Mouse (Mus musculus): ENCODE measurements at regions not wholly inside any gene's neighbourhood (a gene's known extent, or its start where the extent isn't known, plus 50 kb on each side); places are given as distances from the start of the nearest gene placed in this dataset.

- H3K4me1 ChIP-seq (ENCODE audit: control insufficient read depth, insufficient read depth, low read length) = no peaks in the 10 kb centered on the region
- no peaks in the 10 kb centered on the region for H3K27me3 ChIP-seq (ENCODE audit: control insufficient read depth, insufficient read depth, low read length)
- peaks cover 6% of the 10 kb centered on the region; the same call in 1 of the 2 replicates for H3K9me3 ChIP-seq (replicated peaks; ENCODE audit: control insufficient read depth, low read length)
- H3K27ac ChIP-seq (ENCODE audit: low read length) = no peak overlapping the region
- H3K4me3 ChIP-seq (ENCODE audit: low read length) = no peak overlapping the region
- ATAC-seq (replicated peaks; ENCODE audit: extremely low read depth, insufficient read depth, low FRiP score) = no peak
- no peaks in the 10 kb centered on the region for H3K36me3 ChIP-seq (ENCODE audit: control insufficient read depth, insufficient read depth)
- H3K4me2 ChIP-seq (ENCODE audit: low read depth, low read length) = no peak overlapping the region
- 68% methylated on average over 11 of the region's 11 CpGs for WGBS
- no peak overlapping the region for H3K9ac ChIP-seq (ENCODE audit: low read length)
Observed at GRCm38 (mm10) chr9:61791435-61792064, 122.8 kb downstream of the Rplp1 start.

DNA sequence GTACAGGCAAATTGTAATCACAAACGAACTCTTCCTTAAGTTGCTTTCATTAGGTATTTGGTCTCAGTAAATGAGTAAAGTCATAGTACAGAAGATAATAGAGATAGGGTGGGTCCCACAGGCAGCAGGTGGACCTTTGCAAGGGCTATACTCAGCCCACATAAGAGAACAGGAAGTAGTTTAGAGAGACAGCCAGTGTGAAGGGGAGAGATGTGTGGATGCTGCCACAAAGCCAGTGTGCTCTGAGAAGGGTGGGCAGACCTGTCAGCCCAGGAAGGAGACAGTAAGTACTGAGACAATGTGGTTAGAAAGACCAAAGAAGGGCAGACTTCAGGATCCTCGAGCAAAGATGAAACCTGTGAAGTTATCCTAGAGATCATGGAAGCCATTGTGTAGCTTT, 123.5 kb downstream of the Rplp1 start:
- Histone ChIP-seq H3K9ac (ENCODE audit: low read length) (no peak overlapping the region), H3K4me2 (ENCODE audit: low read depth, low read length) (no peak overlapping the region), H3K9me3 (replicated peaks; ENCODE audit: control insufficient read depth, low read length) (peaks cover 6% of the 10 kb centered on the region; the same call in 1 of the 2 replicates), H3K4me3 (ENCODE audit: low read length) (no peak overlapping the region), H3K27me3 (ENCODE audit: control insufficient read depth, insufficient read depth, low read length) (no peaks in the 10 kb centered on the region), H3K36me3 (ENCODE audit: control insufficient read depth, insufficient read depth) (no peaks in the 10 kb centered on the region), H3K4me1 (ENCODE audit: control insufficient read depth, insufficient read depth, low read length) (no peaks in the 10 kb centered on the region), H3K27ac (ENCODE audit: low read length) (no peak overlapping the region)
- 68% methylated on average over 2 of the region's 2 CpGs for WGBS
- ATAC-seq (replicated peaks; ENCODE audit: extremely low read depth, insufficient read depth, low FRiP score) = no peak

DNA sequence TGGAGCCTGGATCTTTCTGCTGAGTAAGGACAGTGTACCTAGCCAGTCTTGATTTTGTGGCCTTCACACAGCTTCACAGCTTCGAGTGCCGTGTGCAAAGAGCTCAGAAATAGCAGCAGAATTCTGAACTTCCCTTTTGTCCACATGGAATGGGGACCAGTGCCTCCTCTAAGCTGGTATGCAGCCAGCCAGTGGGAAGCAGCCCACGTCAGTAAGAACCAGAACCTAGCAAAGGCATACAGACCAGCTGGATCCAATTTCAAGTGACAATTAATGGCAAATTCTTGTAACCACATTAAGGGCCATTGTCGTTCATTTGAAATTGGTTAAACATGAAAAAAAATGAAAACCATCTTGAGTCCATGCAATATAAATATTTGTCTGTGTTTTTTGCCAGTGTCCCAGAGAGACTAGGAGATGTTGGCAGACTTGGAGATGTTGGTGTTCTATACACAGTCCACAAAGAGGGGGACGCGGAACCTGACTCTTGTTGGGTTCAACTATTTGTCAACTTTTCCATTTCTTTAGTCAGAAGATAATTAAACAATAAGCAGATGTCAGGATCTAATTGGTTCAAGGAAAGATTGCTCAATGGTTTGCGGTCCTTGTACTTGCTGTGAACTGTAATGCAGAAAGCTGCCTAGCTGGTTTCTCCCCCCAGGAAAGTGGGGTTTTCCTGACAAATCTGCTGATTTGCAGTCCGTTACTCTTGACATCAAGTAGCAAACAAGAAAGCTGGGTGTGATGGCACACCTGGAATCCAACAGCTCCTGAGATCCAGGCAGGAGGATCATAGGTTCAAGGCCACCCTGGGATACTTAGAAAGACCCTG, 125.1 kb downstream of the Rplp1 start:
- Histone ChIP-seq H3K9ac (ENCODE audit: low read length) (no peak overlapping the region), H3K4me1 (ENCODE audit: control insufficient read depth, insufficient read depth, low read length) (no peaks in the 10 kb centered on the region), H3K4me2 (ENCODE audit: low read depth, low read length) (no peak overlapping the region), H3K27ac (ENCODE audit: low read length) (no peak overlapping the region), H3K9me3 (replicated peaks; ENCODE audit: control insufficient read depth, low read length) (peaks cover 6% of the 10 kb centered on the region; the same call in 1 of the 2 replicates), H3K4me3 (ENCODE audit: low read length) (no peak overlapping the region), H3K27me3 (ENCODE audit: control insufficient read depth, insufficient read depth, low read length) (no peaks in the 10 kb centered on the region), H3K36me3 (ENCODE audit: control insufficient read depth, insufficient read depth) (no peaks in the 10 kb centered on the region)
- WGBS = 69% methylated on average over 8 of the region's 8 CpGs
- no peak for ATAC-seq (replicated peaks; ENCODE audit: extremely low read depth, insufficient read depth, low FRiP score)

GRCm38 (mm10) chr9:61781469-61781868, 132.9 kb downstream of the Rplp1 start:
- no peak overlapping the region for H3K27ac ChIP-seq (ENCODE audit: low read length)
- 85% methylated on average over 8 of the region's 8 CpGs for WGBS

DNA sequence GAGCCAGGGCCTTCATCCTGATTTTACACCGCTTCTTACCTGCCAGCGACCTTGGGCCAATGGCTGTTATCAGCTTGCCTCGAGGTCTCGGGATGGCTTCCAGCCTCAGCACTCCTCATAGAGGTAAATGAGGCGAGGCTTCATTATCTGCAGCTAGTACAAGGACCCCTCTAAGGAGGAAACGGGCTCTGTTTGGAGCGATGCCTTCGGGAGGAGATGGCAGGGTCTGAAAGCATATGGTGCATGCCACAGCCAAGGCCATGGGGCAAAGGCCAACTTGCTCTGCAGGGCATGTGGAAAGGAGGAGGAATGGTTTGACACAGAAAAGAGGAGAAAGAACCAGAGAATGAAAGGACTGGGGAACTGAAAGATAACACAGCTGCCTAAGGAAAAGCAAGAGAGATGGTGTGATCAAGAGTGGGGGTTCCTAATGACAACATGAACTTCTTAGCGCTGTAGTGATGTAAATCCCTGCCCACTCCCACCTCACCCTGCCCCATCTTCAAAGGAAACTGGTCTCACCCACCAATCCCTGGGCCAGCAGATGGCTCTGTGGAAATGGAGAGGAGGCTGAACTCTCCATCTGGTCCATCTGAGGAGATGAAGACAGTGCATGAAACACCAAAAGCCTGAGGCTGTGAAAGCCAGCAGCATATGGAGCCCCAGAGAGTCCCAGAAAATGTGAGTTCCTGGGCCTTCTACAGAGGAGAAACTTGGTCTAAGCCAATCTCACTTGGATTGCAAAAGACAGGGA, 134.0 kb downstream of the Rplp1 start:
- Histone ChIP-seq H3K27me3 (ENCODE audit: control insufficient read depth, insufficient read depth, low read length) (peaks cover 5% of the 10 kb centered on the region; the same call in 1 of the 2 replicates), H3K9me3 (replicated peaks; ENCODE audit: control insufficient read depth, low read length) (no peaks in the 10 kb centered on the region), H3K36me3 (ENCODE audit: control insufficient read depth, insufficient read depth) (no peaks in the 10 kb centered on the region), H3K4me1 (ENCODE audit: control insufficient read depth, insufficient read depth, low read length) (no peaks in the 10 kb centered on the region), H3K27ac (ENCODE audit: low read length) (no peak overlapping the region), H3K4me2 (ENCODE audit: low read depth, low read length) (no peak overlapping the region), H3K9ac (ENCODE audit: low read length) (no peak overlapping the region), H3K4me3 (ENCODE audit: low read length) (no peak overlapping the region)
- no peak for ATAC-seq (replicated peaks; ENCODE audit: extremely low read depth, insufficient read depth, low FRiP score)
- 71% methylated on average over 9 of the region's 9 CpGs for WGBS

More at GRCm38 (mm10) chr9:61781469-61781868, 132.9 kb downstream of the Rplp1 start:
- H3K4me1 ChIP-seq (ENCODE audit: control insufficient read depth, insufficient read depth, low read length) = no peaks in the 10 kb centered on the region
- H3K4me2 ChIP-seq (ENCODE audit: low read depth, low read length) = no peak overlapping the region
- H3K4me3 ChIP-seq (ENCODE audit: low read length) = no peak overlapping the region
- ATAC-seq (replicated peaks; ENCODE audit: extremely low read depth, insufficient read depth, low FRiP score) = no peak
- no peaks in the 10 kb centered on the region for H3K9me3 ChIP-seq (replicated peaks; ENCODE audit: control insufficient read depth, low read length)
- H3K36me3 ChIP-seq (ENCODE audit: control insufficient read depth, insufficient read depth) = no peaks in the 10 kb centered on the region
- no peak overlapping the region for H3K9ac ChIP-seq (ENCODE audit: low read length)
- H3K27me3 ChIP-seq (ENCODE audit: control insufficient read depth, insufficient read depth, low read length) = peaks cover 5% of the 10 kb centered on the region; the same call in 1 of the 2 replicates

DNA sequence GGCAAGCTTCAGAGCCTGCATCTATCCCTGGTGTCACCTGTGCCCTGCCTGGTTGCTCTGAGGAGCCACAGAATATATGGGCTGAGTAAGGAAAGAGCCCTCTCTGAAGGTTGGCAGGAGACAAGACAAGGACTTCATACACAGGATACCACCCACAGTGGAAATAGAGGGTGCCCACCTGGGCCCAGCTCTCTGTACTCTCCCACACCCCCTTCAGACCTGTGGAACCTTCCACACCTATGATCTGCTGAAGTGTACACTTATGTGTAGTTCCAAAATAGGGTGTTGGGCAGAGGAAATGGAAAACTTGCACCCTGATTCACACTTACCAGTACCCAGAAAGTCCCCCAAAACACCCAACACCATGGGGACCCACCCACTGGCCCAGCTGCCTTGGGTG, 135.2 kb downstream of the Rplp1 start:
- no peaks in the 10 kb centered on the region for H3K36me3 ChIP-seq (ENCODE audit: control insufficient read depth, insufficient read depth)
- ATAC-seq (replicated peaks; ENCODE audit: extremely low read depth, insufficient read depth, low FRiP score) = no peak
- no peak overlapping the region for H3K9ac ChIP-seq (ENCODE audit: low read length)
- H3K4me2 ChIP-seq (ENCODE audit: low read depth, low read length) = no peak overlapping the region
- no peaks in the 10 kb centered on the region for H3K9me3 ChIP-seq (replicated peaks; ENCODE audit: control insufficient read depth, low read length)
- no peak overlapping the region for H3K4me3 ChIP-seq (ENCODE audit: low read length)
- peaks cover 5% of the 10 kb centered on the region; the same call in 1 of the 2 replicates for H3K27me3 ChIP-seq (ENCODE audit: control insufficient read depth, insufficient read depth, low read length)
- no peak overlapping the region for H3K27ac ChIP-seq (ENCODE audit: low read length)
- H3K4me1 ChIP-seq (ENCODE audit: control insufficient read depth, insufficient read depth, low read length) = no peaks in the 10 kb centered on the region

DNA sequence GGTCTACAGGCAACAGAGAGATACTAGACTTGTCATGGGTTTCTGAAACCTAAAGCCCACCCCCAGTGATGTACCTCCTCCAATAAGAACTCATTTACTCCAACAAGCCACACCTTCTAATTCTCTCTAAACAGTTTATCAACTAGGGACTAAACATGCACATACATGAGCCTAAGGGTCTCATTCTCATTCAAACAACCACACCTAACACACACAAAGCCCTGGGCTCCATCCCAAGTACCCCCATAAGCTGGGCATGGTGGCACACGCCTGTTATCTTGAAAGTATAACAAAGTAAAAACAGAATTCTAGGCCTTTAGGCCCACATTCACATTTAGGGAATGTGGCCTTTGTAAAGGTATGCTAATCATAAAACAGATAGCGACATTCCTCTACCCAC, 137.9 kb downstream of the Rplp1 start:
- ATAC-seq (replicated peaks; ENCODE audit: extremely low read depth, insufficient read depth, low FRiP score) = no peak
- no peak overlapping the region for H3K4me2 ChIP-seq (ENCODE audit: low read depth, low read length)
- no peaks in the 10 kb centered on the region for H3K9me3 ChIP-seq (replicated peaks; ENCODE audit: control insufficient read depth, low read length)
- WGBS = 90% methylated on average over 2 of the region's 2 CpGs
- peaks cover 10% of the 10 kb centered on the region for H3K27me3 ChIP-seq (ENCODE audit: control insufficient read depth, insufficient read depth, low read length)
- no peak overlapping the region for H3K9ac ChIP-seq (ENCODE audit: low read length)
- H3K4me1 ChIP-seq (ENCODE audit: control insufficient read depth, insufficient read depth, low read length) = no peaks in the 10 kb centered on the region
- no peaks in the 10 kb centered on the region for H3K36me3 ChIP-seq (ENCODE audit: control insufficient read depth, insufficient read depth)
- H3K27ac ChIP-seq (ENCODE audit: low read length) = no peak overlapping the region
- no peak overlapping the region for H3K4me3 ChIP-seq (ENCODE audit: low read length)

GRCm38 (mm10) chr9:61770207-61770955, 144.0 kb downstream of the Rplp1 start:
- no peak overlapping the region for H3K4me2 ChIP-seq (ENCODE audit: low read depth, low read length)
- H3K9me3 ChIP-seq (replicated peaks; ENCODE audit: control insufficient read depth, low read length) = no peaks in the 10 kb centered on the region; the same call in 1 of the 2 replicates
- no peak overlapping the region for H3K4me3 ChIP-seq (ENCODE audit: low read length)
- H3K36me3 ChIP-seq (ENCODE audit: control insufficient read depth, insufficient read depth) = no peaks in the 10 kb centered on the region
- H3K4me1 ChIP-seq (ENCODE audit: control insufficient read depth, insufficient read depth, low read length) = no peaks in the 10 kb centered on the region
- no peak for ATAC-seq (replicated peaks; ENCODE audit: extremely low read depth, insufficient read depth, low FRiP score)
- H3K9ac ChIP-seq (ENCODE audit: low read length) = no peak overlapping the region
- 62% methylated on average over 17 of the region's 17 CpGs for WGBS
- peaks cover 7% of the 10 kb centered on the region; the same call in 1 of the 2 replicates for H3K27me3 ChIP-seq (ENCODE audit: control insufficient read depth, insufficient read depth, low read length)
- H3K27ac ChIP-seq (ENCODE audit: low read length) = no peak overlapping the region
